In the genomic region with DNA sequence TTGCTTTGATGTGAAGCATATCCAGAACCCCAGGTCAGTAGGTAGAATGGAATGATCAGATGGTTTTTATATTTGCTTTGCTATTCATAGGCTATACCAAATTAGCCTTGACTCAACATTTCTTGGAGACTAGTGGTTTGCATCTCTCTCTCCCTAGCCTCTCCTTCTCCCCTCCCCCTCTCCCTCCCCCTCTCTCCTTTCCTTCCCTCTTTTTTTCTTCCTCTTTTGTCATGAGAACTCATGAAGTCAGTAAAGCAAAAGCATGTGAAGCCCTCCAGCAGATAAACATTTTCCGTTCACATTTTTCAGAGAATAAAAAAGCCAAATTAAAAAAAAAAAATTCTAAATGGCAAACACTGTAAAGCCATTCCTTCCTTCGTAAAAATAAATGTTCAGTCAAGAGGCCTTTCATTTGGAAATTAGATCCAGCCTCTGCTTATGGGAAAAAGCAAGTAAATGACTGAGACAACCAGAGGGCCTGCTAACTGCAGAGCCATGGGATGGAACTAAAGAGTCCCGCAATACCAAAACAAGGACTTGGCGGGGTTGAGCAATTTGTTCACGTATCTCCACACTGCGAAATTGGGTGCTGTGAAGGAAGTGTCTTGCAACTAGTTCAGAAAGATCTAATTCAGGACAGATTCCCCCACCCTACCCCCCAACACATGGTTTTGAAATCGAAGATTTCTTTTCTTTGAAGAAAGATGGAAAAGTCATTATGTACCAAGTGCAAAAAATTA, we compare ENCODE assay signal across 17 mouse cellular contexts.
"Had no signal": no experiment of that assay in that cellular context is flagged by ENCODE, and none has a peak within 500 bp of the region (broad histone marks: within the 10 kb centered on the region; RNA-seq: fewer than 3 reads in every experiment).

No protein-coding gene starts in this region.

- DNase-seq: kidney, adult 11 months; kidney, postnatal 10 days; kidney, postnatal 4 days; lung, postnatal 14 days; retina, postnatal 1 day; right cerebral cortex, postnatal 4 days; spleen, adult 18-20 months; thymus, adult 18-20 months; thymus, postnatal 14 days had no signal

- H3K36me3 ChIP-seq: limb, embryonic 10.5 days; liver, embryonic 15.5 days; lung, embryonic 15.5 days; neural tube, embryonic 13.5 days had no signal

- H3K4me1 ChIP-seq: limb, embryonic 10.5 days; liver, embryonic 15.5 days; lung, embryonic 15.5 days; megakaryocyte, embryonic 14.5 days; neural tube, embryonic 13.5 days had no signal

- ATAC-seq: midbrain, embryonic 16.5 days had no signal

- H3K9me3 ChIP-seq: limb, embryonic 10.5 days; liver, embryonic 15.5 days; lung, embryonic 15.5 days; megakaryocyte, embryonic 14.5 days; neural tube, embryonic 13.5 days had no signal

- H3K27ac ChIP-seq: left cerebral cortex, adult 2 months; limb, embryonic 10.5 days; liver, embryonic 15.5 days; lung, embryonic 15.5 days; neural tube, embryonic 13.5 days had no signal

- H3K27me3 ChIP-seq: liver, embryonic 15.5 days; lung, embryonic 15.5 days; megakaryocyte, embryonic 14.5 days; neural tube, embryonic 13.5 days had no signal

- H3K4me2 ChIP-seq: liver, embryonic 15.5 days; lung, embryonic 15.5 days; midbrain, embryonic 11.5 days; neural tube, embryonic 13.5 days had no signal

- H3K9ac ChIP-seq: liver, embryonic 15.5 days; lung, embryonic 15.5 days; neural tube, embryonic 13.5 days had no signal

- H3K4me3 ChIP-seq: left cerebral cortex, adult 2 months; limb, embryonic 10.5 days; liver, embryonic 15.5 days; lung, embryonic 15.5 days; megakaryocyte, embryonic 14.5 days; neural tube, embryonic 13.5 days had no signal
